Mouse (Mus musculus) B cell, adult 2 months (primary cell): Measurements from ENCODE around the gene Dram1.

Source experiments
- DNase-seq, 2 experiments: peaks; one replicate each; pipeline ENCODE4 v3.0.0; 2022

The Dram1 gene

DNA sequence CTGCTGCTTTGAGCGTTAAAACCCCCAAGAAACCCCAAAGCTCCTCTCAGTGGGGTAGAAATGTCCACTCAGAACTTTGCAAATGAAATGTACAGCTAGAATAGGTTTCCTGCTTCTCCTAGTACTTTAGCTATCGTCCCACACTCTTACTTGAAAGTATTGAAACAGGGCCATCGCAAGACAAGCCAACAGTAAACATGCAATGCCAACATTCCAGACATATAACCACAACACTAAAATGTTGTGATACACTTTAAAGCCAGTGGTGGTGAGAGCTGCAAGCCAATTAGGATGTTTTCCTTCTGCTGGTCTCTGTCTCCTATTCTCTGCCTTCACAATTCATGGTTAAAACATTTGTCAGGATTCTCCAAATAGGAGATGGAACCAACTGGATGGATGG lies 97.2 kb downstream of the Dram1 start:
- DNase-seq, result no peak

DNA sequence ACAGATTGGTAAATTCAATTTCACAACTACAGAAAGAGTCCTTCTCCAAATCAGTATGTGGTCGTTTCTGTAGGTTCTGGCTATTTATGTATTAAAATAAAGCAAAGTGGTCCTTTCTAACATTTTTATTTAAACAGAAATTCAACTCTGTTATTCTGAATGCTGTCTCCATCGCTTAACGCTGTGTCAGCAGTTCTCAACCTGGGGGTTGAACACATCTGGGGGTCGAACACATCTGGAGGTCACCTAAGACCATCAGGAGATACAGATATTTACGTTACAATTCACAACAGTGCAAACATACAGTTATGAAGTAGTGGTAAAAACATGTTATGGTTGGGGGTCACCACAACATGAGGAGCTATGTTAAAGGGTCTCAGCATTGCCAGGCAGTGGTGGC lies 104.8 kb downstream of the Dram1 start:
- no peak for DNase-seq
